Mouse (Mus musculus): ENCODE data around the gene Serpinb1c.
"Not testable (repeated sequence)": the region's sequence is repeated elsewhere in the genome, so short reads cannot be mapped to it uniquely, and the experiment has no call there.

The Serpinb1c gene

DNA sequence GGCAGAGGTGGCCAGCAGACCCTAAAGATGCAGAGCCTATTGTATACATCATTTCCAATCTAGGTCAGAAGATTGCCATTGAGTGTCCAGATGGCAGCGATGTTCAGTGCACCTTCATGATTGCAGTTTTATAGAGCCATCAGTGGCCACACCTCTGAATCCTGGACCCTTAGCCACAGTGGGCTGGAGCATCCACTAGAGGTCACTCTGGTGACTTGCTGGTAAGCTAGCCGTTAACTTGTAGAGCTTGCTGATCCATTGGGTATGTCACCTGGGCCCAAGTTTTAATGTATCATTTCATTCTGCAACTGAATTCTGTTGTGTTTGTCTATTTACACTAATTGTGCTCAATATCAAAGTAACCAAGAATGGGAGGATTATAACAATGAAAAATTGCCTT lies 32.4 kb downstream of the Serpinb1c start:
- DNase-seq (ENCODE audit: low read depth, low spot score): peak; percentile 32

DNA sequence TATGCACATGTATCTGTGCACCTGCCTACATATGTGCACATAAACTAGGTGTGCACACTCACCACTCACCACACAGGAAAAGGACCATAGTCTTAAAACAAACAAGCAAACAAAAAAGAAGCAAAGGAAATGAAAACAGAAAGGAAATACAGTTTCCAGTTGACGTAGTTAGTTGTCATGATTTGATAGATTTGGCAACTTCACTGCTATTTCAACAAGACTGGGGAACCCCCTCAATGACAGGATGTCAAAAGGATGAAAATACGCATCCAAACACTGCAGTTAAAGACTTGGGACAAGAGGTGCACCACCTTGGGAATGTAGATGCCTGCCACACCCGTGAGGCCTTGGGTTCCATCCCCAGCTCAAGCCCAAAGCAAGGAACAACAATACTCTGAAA lies 33.5 kb downstream of the Serpinb1c start:
- DNase-seq (ENCODE audit: low read depth, low spot score): not testable (repeated sequence)

DNA sequence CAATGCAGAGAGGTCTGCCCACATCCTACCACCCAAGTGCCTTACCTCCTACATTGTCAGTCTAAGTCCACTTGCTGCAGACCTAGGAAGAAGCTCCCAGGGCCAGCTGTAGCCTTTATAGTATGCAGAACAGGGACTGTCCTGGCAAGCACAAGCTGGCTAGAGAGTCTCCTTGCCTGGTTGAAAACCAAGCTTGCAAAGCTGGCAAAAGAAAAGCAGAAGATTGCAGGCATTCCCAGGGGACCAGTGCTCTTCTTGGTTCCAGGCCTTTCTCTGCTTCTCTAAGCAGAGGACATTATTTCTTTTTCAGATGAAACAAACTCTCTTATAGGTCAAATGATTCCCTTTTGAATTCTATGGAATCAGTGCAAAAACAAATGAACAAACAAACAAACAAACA lies 34.6 kb downstream of the Serpinb1c start:
- DNase-seq (ENCODE audit: low read depth, low spot score): no peak

DNA sequence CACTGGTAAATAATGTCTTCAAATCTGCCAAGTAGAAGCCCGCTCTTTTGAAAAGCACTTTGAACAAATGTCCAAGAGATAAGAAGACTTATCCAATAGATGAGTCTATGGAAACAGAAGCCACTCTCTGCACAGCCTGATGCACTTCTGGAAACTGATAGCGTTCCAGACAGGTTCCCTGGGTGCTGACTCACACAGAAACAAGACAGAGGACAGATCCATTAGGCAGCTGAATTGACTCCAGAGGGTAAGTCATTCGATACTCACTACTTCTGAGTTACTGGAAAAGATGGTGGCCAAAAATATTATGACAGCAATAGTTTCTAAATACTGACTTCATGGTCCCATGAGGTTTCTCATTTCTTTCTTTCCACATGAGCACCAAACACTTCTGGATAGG lies 37.2 kb downstream of the Serpinb1c start:
- no peak for DNase-seq (ENCODE audit: low read depth, low spot score)

- DNase-seq (ENCODE audit: low read depth, low spot score): no peak
These were observed 44.9 kb downstream of the Serpinb1c start for GRCm38 (mm10) chr13:32853073-32853472.

- no peak for DNase-seq (ENCODE audit: low read depth, low spot score)
These were observed 45.5 kb downstream of the Serpinb1c start for GRCm38 (mm10) chr13:32852539-32852938.

GRCm38 (mm10) chr13:32851967-32852366 lies 46.0 kb downstream of the Serpinb1c start:
- peak; percentile 67 for DNase-seq (ENCODE audit: low read depth, low spot score)

GRCm38 (mm10) chr13:32850668-32851404 lies 47.2 kb downstream of the Serpinb1c start, which contains the start of gene Serpinb1a:
Gene Serpinb1a, minus strand, starts transcription at chr13:32851185.
- no peak for DNase-seq (ENCODE audit: low read depth, low spot score)

GRCm38 (mm10) chr13:32850156-32850555 lies 47.9 kb downstream of the Serpinb1c start:
- no peak for DNase-seq (ENCODE audit: low read depth, low spot score)

- peak; percentile 41 for DNase-seq (ENCODE audit: low read depth, low spot score)
These were observed 48.4 kb downstream of the Serpinb1c start for GRCm38 (mm10) chr13:32849531-32850123.

GRCm38 (mm10) chr13:32849092-32849491 lies 48.9 kb downstream of the Serpinb1c start:
- DNase-seq (ENCODE audit: low read depth, low spot score): peak; percentile 59

- no peak for DNase-seq (ENCODE audit: low read depth, low spot score)
These were observed 51.8 kb downstream of the Serpinb1c start for GRCm38 (mm10) chr13:32846221-32846620.

DNA sequence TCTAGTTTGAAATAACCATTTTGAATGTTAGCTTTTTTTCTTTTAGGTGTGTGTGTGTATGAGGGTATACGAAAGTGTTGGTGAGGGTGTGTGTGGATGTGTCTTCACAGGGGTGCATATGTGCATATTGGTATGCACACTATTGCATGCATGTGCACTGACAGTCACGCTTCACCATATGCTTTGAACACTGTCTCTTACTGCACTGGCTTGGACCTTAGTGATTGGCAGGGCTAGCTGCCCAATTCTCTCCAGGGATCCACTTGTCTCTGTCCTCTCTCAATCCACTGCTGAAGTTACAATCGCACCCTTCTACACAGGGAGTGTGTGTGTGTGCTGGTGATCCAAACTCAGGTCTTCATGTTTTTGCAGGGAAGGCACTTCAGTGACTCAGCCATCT lies 56.7 kb downstream of the Serpinb1c start:
- no peak for DNase-seq (ENCODE audit: low read depth, low spot score)

- DNase-seq (ENCODE audit: low read depth, low spot score): no peak
These were observed 58.7 kb downstream of the Serpinb1c start for GRCm38 (mm10) chr13:32839314-32839713.

- no peak for DNase-seq (ENCODE audit: low read depth, low spot score)
These were observed 63.5 kb downstream of the Serpinb1c start for GRCm38 (mm10) chr13:32834513-32834912.

DNA sequence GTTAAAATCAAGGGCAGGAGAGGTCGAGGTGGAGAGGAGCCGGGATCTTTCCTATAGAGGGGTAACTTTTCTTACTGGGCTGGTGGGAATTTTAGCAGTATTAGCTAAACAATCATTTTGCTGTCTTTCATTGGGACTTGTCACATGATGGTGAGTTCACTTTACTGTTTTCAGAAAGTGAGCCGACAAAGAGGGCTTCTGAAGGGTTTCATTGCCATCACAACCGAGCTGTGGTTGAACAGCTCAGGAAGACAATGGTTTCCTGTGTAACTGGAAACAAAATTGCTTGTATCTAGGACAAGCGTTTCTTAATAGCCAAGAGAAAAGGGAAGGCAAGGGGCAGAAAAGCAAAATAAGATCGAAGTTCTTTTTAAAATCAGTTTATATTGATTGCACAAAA lies 64.8 kb downstream of the Serpinb1c start:
- DNase-seq (ENCODE audit: low read depth, low spot score): no peak

GRCm38 (mm10) chr13:32832776-32833175 lies 65.2 kb downstream of the Serpinb1c start:
- no peak for DNase-seq (ENCODE audit: low read depth, low spot score)

GRCm38 (mm10) chr13:32831505-32832273 lies 66.3 kb downstream of the Serpinb1c start:
- DNase-seq (ENCODE audit: low read depth, low spot score): no peak
